Mouse (Mus musculus) gastrocnemius, postnatal 14 days (tissue): ENCODE data around the gene Mlxipl. TPM values are rescaled to one million over a fixed set of nuclear protein-coding genes. Genes with fewer than 3 reads are reported as not detected.
A peak's percentile ranks its signal among the peaks of the same experiment; 100 is the strongest.
"Not testable (repeated sequence)": the region's sequence is repeated elsewhere in the genome, so short reads cannot be mapped to it uniquely, and the experiment has no call there.

Source experiments
- DNase-seq: peaks from one replicate; pipeline ENCODE4 v3.0.0; 2021; ENCODE audit warnings: mixed read lengths
- intact Hi-C: fragments of 180-260 bp; cut with DNase I; formaldehyde crosslinking; loops from one replicate; pipeline ENCODE4 v1.15.1; 2025; ENCODE audit warnings: low total_unique reads
- long read RNA-seq, 2 experiments: library from polyadenylated mRNA; stranded (forward); transcript quantifications; one replicate each; pipeline ENCODE4 v2.0.0; 2021
- total RNA-seq, 2 experiments: library from RNA; stranded (reverse); gene quantifications; 2 replicates each; pipeline ENCODE4 v1.2.3; 2021

Mlxipl gene
- total RNA-seq = 10 to 100 TPM; 37.5 to 40.6 TPM
- long read RNA-seq, experiment 1, transcript Mlxipl-201 (17 exons, 3,622 nt) = major isoform, 8 of 53 reads
- long read RNA-seq, experiment 1, partial matches to known transcripts = 19 of 53 reads
- long read RNA-seq, experiment 1, other reads (novel, unspliced or antisense) = 26 of 53 reads
- long read RNA-seq, experiment 2, transcript Mlxipl-201 (17 exons, 3,622 nt) = major isoform, 13 of 52 reads
- long read RNA-seq, experiment 2, partial matches to known transcripts = 26 of 52 reads
- long read RNA-seq, experiment 2, other reads (novel, unspliced or antisense) = 13 of 52 reads

- no peak for DNase-seq
- intact Hi-C loops = no loop called here
These were observed at the start of gene Mlxipl for GRCm38 (mm10) chr5:135089653-135090052. Mlxipl (plus strand) TSS chr5:135089890.

GRCm38 (mm10) chr5:135040059-135040458 lies 49.6 kb upstream of the Mlxipl start:
- no peak for DNase-seq
- intact Hi-C loops = no loop called here

- intact Hi-C loops = no loop called here
- no peak for DNase-seq
These were observed 48.9 kb upstream of the Mlxipl start for GRCm38 (mm10) chr5:135040777-135041176.

- intact Hi-C loops = no loop called here
- DNase-seq = no peak
These were observed 47.4 kb upstream of the Mlxipl start for GRCm38 (mm10) chr5:135042105-135042788.

GRCm38 (mm10) chr5:135044575-135044974 lies 45.1 kb upstream of the Mlxipl start:
- intact Hi-C loops = no loop called here
- DNase-seq = no peak

GRCm38 (mm10) chr5:135048539-135048938 lies 41.2 kb upstream of the Mlxipl start:
- intact Hi-C loops = no loop called here
- DNase-seq = no peak

GRCm38 (mm10) chr5:135049268-135049667 lies 40.4 kb upstream of the Mlxipl start:
- intact Hi-C loops, DNase-seq: not testable (repeated sequence)

GRCm38 (mm10) chr5:135053356-135053755 lies 36.3 kb upstream of the Mlxipl start:
- intact Hi-C loops = no loop called here

GRCm38 (mm10) chr5:135063629-135064381 lies 25.9 kb upstream of the Mlxipl start, which contains the start of gene Dnajc30:
Dnajc30 (plus strand) TSS chr5:135064202.
- intact Hi-C loops = no loop called here
- DNase-seq = peak; percentile 97

More at GRCm38 (mm10) chr5:135053356-135053755, 36.3 kb upstream of the Mlxipl start:
- no peak for DNase-seq

GRCm38 (mm10) chr5:135064382-135064766 lies 25.3 kb upstream of the Mlxipl start:
- intact Hi-C loops = no loop called here
- peak; percentile 18 for DNase-seq

GRCm38 (mm10) chr5:135064909-135065446 lies 24.7 kb upstream of the Mlxipl start, which contains the start of gene Bud23:
Bud23 (minus strand) TSS chr5:135064959.
- intact Hi-C loops, DNase-seq: not testable (repeated sequence)

GRCm38 (mm10) chr5:135066008-135066407 lies 23.7 kb upstream of the Mlxipl start:
- no peak for DNase-seq
- intact Hi-C loops = no loop called here

- intact Hi-C loops = loop anchor here (10.0 kb wide), 1 partner anchor 56 kb away; no protein-coding TSS in a partner anchor
- no peak for DNase-seq
These were observed 19.2 kb upstream of the Mlxipl start for GRCm38 (mm10) chr5:135070448-135070847.

GRCm38 (mm10) chr5:135072061-135072460 lies 17.6 kb upstream of the Mlxipl start:
- DNase-seq = no peak
- intact Hi-C loops = loop anchor here (10.0 kb wide), 1 partner anchor 57 kb away; no protein-coding TSS in a partner anchor

- intact Hi-C loops = loop anchor here (10.0 kb wide), 1 partner anchor 58 kb away; no protein-coding TSS in a partner anchor
- no peak for DNase-seq
These were observed 17.0 kb upstream of the Mlxipl start for GRCm38 (mm10) chr5:135072720-135073119.

GRCm38 (mm10) chr5:135073349-135074150 lies 16.1 kb upstream of the Mlxipl start:
- intact Hi-C loops = loop anchor here (10.0 kb wide), 1 partner anchor 59 kb away; no protein-coding TSS in a partner anchor
- no peak for DNase-seq

- intact Hi-C loops = loop anchor here (10.0 kb wide), 1 partner anchor 61 kb away; no protein-coding TSS in a partner anchor
- no peak for DNase-seq
These were observed 14.0 kb upstream of the Mlxipl start for GRCm38 (mm10) chr5:135075655-135076054.

GRCm38 (mm10) chr5:135076368-135076767 lies 13.3 kb upstream of the Mlxipl start:
- DNase-seq = no peak
- intact Hi-C loops = loop anchor here (10.0 kb wide), 1 partner anchor 62 kb away; no protein-coding TSS in a partner anchor
